Mouse (Mus musculus): ENCODE measurements at regions not wholly inside any gene's neighbourhood (a gene's known extent, or its start where the extent isn't known, plus 50 kb on each side); places are given as distances from the start of the nearest gene placed in this dataset.
A peak's percentile ranks its signal among the peaks of the same experiment; 100 is the strongest.

DNA sequence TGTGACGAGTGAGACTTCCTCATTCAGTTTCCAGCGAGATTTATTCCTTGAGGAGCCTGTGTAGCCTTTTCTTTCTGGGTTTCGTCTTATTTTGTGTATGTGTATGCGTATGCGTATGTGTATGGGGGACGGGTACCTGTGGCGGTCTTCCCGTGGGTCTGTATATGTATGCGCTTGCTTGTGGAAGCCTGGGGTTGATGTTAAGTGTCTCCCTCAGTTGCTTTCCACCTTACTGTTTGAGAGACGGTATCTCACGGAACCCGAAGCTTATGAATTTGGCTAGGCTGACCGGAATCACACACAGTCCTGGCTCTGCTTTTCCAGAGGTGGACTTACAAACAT, 87.1 kb downstream of the Ankrd50 start:
- no peak for DNase-seq
- 84% methylated on average over 13 of the region's 13 CpGs for WGBS
- no peaks in the 10 kb centered on the region for H3K4me1 ChIP-seq (ENCODE audit: control insufficient read depth, insufficient read depth, low read length)
- TF ChIP-seq CTCF (IDR thresholded peaks at IDR 0.05; ENCODE audit: insufficient read depth, low read length) (no peak), POLR2A (IDR thresholded peaks at IDR 0.05; ENCODE audit: borderline replicate concordance, extremely low read depth, low read depth, low read length) (no peak)
- no peak overlapping the region for H3K4me3 ChIP-seq (replicated peaks; ENCODE audit: extremely low read depth, low read depth, low read length)

- WGBS: 34% methylated on average over 20 of the region's 20 CpGs
- TF ChIP-seq POLR2A (IDR thresholded peaks at IDR 0.05; ENCODE audit: borderline replicate concordance, extremely low read depth, low read depth, low read length) (no peak), CTCF (IDR thresholded peaks at IDR 0.05; ENCODE audit: insufficient read depth, low read length) (no peak)
- Histone ChIP-seq H3K4me1 (ENCODE audit: control insufficient read depth, insufficient read depth, low read length) (no peaks in the 10 kb centered on the region), H3K4me3 (replicated peaks; ENCODE audit: extremely low read depth, low read depth, low read length) (no peak overlapping the region)
- DNase-seq: no peak
Measured at GRCm38 (mm10) chr3:38396760-38397614, 87.7 kb downstream of the Ankrd50 start.

GRCm38 (mm10) chr3:38394308-38394707, 90.3 kb downstream of the Ankrd50 start:
- Histone ChIP-seq H3K4me1 (ENCODE audit: control insufficient read depth, insufficient read depth, low read length) (no peaks in the 10 kb centered on the region), H3K4me3 (replicated peaks; ENCODE audit: extremely low read depth, low read depth, low read length) (no peak overlapping the region)
- TF ChIP-seq POLR2A (IDR thresholded peaks at IDR 0.05; ENCODE audit: borderline replicate concordance, extremely low read depth, low read depth, low read length): no peak
- no peak for TF ChIP-seq CTCF (IDR thresholded peaks at IDR 0.05; ENCODE audit: insufficient read depth, low read length)
- 55% methylated on average over 4 of the region's 4 CpGs for WGBS
- DNase-seq: no peak

GRCm38 (mm10) chr3:38389647-38390046, 95.0 kb downstream of the Ankrd50 start:
- 77% methylated on average over 2 of the region's 2 CpGs for WGBS
- TF ChIP-seq POLR2A (IDR thresholded peaks at IDR 0.05; ENCODE audit: borderline replicate concordance, extremely low read depth, low read depth, low read length) (no peak), CTCF (IDR thresholded peaks at IDR 0.05; ENCODE audit: insufficient read depth, low read length) (no peak)
- no peak for DNase-seq
- Histone ChIP-seq H3K4me1 (ENCODE audit: control insufficient read depth, insufficient read depth, low read length) (no peaks in the 10 kb centered on the region), H3K4me3 (replicated peaks; ENCODE audit: extremely low read depth, low read depth, low read length) (no peak overlapping the region)

- no peak overlapping the region for H3K4me3 ChIP-seq (replicated peaks; ENCODE audit: extremely low read depth, low read depth, low read length)
- WGBS: 28% methylated on average over 3 of the region's 3 CpGs
- TF ChIP-seq CTCF (IDR thresholded peaks at IDR 0.05; ENCODE audit: insufficient read depth, low read length) (no peak), POLR2A (IDR thresholded peaks at IDR 0.05; ENCODE audit: borderline replicate concordance, extremely low read depth, low read depth, low read length) (no peak)
- no peaks in the 10 kb centered on the region for H3K4me1 ChIP-seq (ENCODE audit: control insufficient read depth, insufficient read depth, low read length)
- no peak for DNase-seq
Measured at GRCm38 (mm10) chr3:38388961-38389360, 95.7 kb downstream of the Ankrd50 start.

GRCm38 (mm10) chr3:38382743-38383142, 101.9 kb downstream of the Ankrd50 start:
- no peaks in the 10 kb centered on the region; the same call in none of the 2 replicates for H3K4me1 ChIP-seq (ENCODE audit: control insufficient read depth, insufficient read depth, low read length)
- H3K4me3 ChIP-seq (replicated peaks; ENCODE audit: extremely low read depth, low read depth, low read length): no peak overlapping the region
- no peak for DNase-seq
- WGBS: 52% methylated on average over 3 of the region's 3 CpGs
- no peak for TF ChIP-seq POLR2A (IDR thresholded peaks at IDR 0.05; ENCODE audit: borderline replicate concordance, extremely low read depth, low read depth, low read length)
- no peak for TF ChIP-seq CTCF (IDR thresholded peaks at IDR 0.05; ENCODE audit: insufficient read depth, low read length)

- no peaks in the 10 kb centered on the region; the same call in none of the 2 replicates for H3K4me1 ChIP-seq (ENCODE audit: control insufficient read depth, insufficient read depth, low read length)
- no peak overlapping the region for H3K4me3 ChIP-seq (replicated peaks; ENCODE audit: extremely low read depth, low read depth, low read length)
- peak; percentile 8 for DNase-seq
- WGBS: 31% methylated on average over 5 of the region's 5 CpGs
- TF ChIP-seq POLR2A (IDR thresholded peaks at IDR 0.05; ENCODE audit: borderline replicate concordance, extremely low read depth, low read depth, low read length): no peak
- no peak for TF ChIP-seq CTCF (IDR thresholded peaks at IDR 0.05; ENCODE audit: insufficient read depth, low read length)
Measured at GRCm38 (mm10) chr3:38381623-38382022, 103.0 kb downstream of the Ankrd50 start.

- no peak for TF ChIP-seq POLR2A (IDR thresholded peaks at IDR 0.05; ENCODE audit: borderline replicate concordance, extremely low read depth, low read depth, low read length)
- TF ChIP-seq CTCF (IDR thresholded peaks at IDR 0.05; ENCODE audit: insufficient read depth, low read length): no peak
- peaks cover 2% of the 10 kb centered on the region for H3K4me1 ChIP-seq (ENCODE audit: control insufficient read depth, insufficient read depth, low read length)
Measured at GRCm38 (mm10) chr3:38373690-38374089, 111.0 kb downstream of the Ankrd50 start.

DNA sequence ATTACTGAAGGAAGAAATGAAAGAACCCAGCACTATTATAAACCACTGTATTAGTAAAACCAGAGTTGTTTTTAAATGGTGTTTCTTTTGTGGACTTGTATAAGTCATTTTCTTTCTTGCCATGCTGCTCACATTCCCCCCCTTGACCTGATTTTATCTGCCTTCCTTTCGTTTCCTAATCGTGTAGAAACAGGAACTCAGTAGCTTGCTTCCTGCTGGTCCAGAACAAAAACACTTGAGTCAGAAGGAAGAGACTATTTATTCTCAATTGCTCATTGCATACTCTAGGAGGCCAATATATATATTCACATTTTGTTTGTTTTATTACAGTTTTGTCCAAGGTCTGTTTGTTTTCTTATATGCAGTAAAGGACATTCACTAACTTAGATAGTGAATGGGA, 112.9 kb downstream of the Ankrd50 start:
- no peak overlapping the region for H3K4me3 ChIP-seq (replicated peaks; ENCODE audit: extremely low read depth, low read depth, low read length)
- peaks cover 2% of the 10 kb centered on the region for H3K4me1 ChIP-seq (ENCODE audit: control insufficient read depth, insufficient read depth, low read length)
- no peak for TF ChIP-seq POLR2A (IDR thresholded peaks at IDR 0.05; ENCODE audit: borderline replicate concordance, extremely low read depth, low read depth, low read length)
- no peak for TF ChIP-seq CTCF (IDR thresholded peaks at IDR 0.05; ENCODE audit: insufficient read depth, low read length)
- 12% methylated on average over 2 of the region's 2 CpGs for WGBS
- DNase-seq: no peak

More at GRCm38 (mm10) chr3:38373690-38374089, 111.0 kb downstream of the Ankrd50 start:
- no peak overlapping the region for H3K4me3 ChIP-seq (replicated peaks; ENCODE audit: extremely low read depth, low read depth, low read length)
- WGBS: 83% methylated on average over 4 of the region's 4 CpGs
- no peak for DNase-seq

- no peak for TF ChIP-seq POLR2A (IDR thresholded peaks at IDR 0.05; ENCODE audit: borderline replicate concordance, extremely low read depth, low read depth, low read length)
- no peak for TF ChIP-seq CTCF (IDR thresholded peaks at IDR 0.05; ENCODE audit: insufficient read depth, low read length)
- WGBS: 68% methylated on average over 4 of the region's 4 CpGs
- DNase-seq: no peak
- peaks cover 14% of the 10 kb centered on the region for H3K4me1 ChIP-seq (ENCODE audit: control insufficient read depth, insufficient read depth, low read length)
- no peak overlapping the region for H3K4me3 ChIP-seq (replicated peaks; ENCODE audit: extremely low read depth, low read depth, low read length)
Measured at GRCm38 (mm10) chr3:38363888-38364287, 120.8 kb downstream of the Ankrd50 start.

Measured in lung, adult 2 months (tissue).